Mouse (Mus musculus): ENCODE measurements at regions not wholly inside any gene's neighbourhood (a gene's known extent, or its start where the extent isn't known, plus 50 kb on each side); places are given as distances from the start of the nearest gene placed in this dataset.

DNA sequence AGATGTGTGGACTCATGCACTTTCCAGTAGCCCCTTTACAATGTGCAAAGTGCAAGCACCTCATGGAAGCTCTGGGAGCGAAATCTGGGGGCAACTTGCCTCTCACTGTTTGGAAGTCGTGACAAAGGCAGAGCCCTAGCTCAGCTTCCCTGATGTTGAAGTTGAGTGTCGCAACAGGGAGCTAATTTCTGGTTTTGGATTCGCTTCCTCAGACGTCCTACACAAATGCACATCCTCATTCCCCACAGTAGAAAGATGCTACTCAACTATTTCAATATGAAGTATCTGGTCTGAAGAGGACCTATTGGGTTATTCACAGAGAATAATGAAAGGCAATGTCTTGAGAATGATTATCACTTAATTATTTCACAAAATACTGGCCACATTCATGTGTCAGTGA is 331.3 kb downstream of the Adgrl2 start:
- ATAC-seq (ENCODE audit: insufficient read depth, low read depth) = no peak
- no peak overlapping the region for H3K4me3 ChIP-seq (ENCODE audit: low read depth, low read length)
- WGBS = 90% methylated on average over 5 of the region's 5 CpGs

GRCm38 (mm10) chr3:148658368-148658767 is 332.0 kb downstream of the Adgrl2 start:
- DNase-seq (ENCODE audit: low spot score) = no peak
- no peak for ATAC-seq (ENCODE audit: insufficient read depth, low read depth)
- H3K9ac ChIP-seq (replicated peaks; ENCODE audit: low read depth, low read length) = no peak overlapping the region

More for the DNA sequence above, 331.3 kb downstream of the Adgrl2 start:
- no peaks in the 10 kb centered on the region for H3K4me1 ChIP-seq (ENCODE audit: control insufficient read depth, insufficient read depth)
- no peak for DNase-seq (ENCODE audit: low spot score)
- no peak overlapping the region for H3K4me2 ChIP-seq (ENCODE audit: low read depth, low read length)
- no peaks in the 10 kb centered on the region for H3K36me3 ChIP-seq (replicated peaks; ENCODE audit: control insufficient read depth, insufficient read depth, low read length)
- TF ChIP-seq CTCF (IDR thresholded peaks at IDR 0.05; ENCODE audit: low read depth) = no peak
- TF ChIP-seq EP300 (IDR thresholded peaks at IDR 0.05; ENCODE audit: low read depth) = no peak
- H3K9ac ChIP-seq (replicated peaks; ENCODE audit: low read depth, low read length) = no peak overlapping the region
- H3K27me3 ChIP-seq (ENCODE audit: control insufficient read depth, insufficient read depth, low read length) = no peaks in the 10 kb centered on the region
- H3K27ac ChIP-seq (ENCODE audit: low read depth) = no peak overlapping the region
- no peaks in the 10 kb centered on the region for H3K9me3 ChIP-seq (replicated peaks; ENCODE audit: control insufficient read depth, low read length)

GRCm38 (mm10) chr3:148656187-148656586 is 334.2 kb downstream of the Adgrl2 start:
- Histone ChIP-seq H3K27ac (ENCODE audit: low read depth) (no peak overlapping the region), H3K36me3 (replicated peaks; ENCODE audit: control insufficient read depth, insufficient read depth, low read length) (no peaks in the 10 kb centered on the region), H3K4me2 (ENCODE audit: low read depth, low read length) (no peak overlapping the region), H3K9me3 (replicated peaks; ENCODE audit: control insufficient read depth, low read length) (peaks cover 7% of the 10 kb centered on the region; the same call in 1 of the 2 replicates), H3K9ac (replicated peaks; ENCODE audit: low read depth, low read length) (no peak overlapping the region), H3K4me3 (ENCODE audit: low read depth, low read length) (no peak overlapping the region), H3K27me3 (ENCODE audit: control insufficient read depth, insufficient read depth, low read length) (no peaks in the 10 kb centered on the region), H3K4me1 (ENCODE audit: control insufficient read depth, insufficient read depth) (no peaks in the 10 kb centered on the region)
- 84% methylated on average over 7 of the region's 7 CpGs for WGBS
- TF ChIP-seq CTCF (IDR thresholded peaks at IDR 0.05; ENCODE audit: low read depth) (no peak), EP300 (IDR thresholded peaks at IDR 0.05; ENCODE audit: low read depth) (no peak)
- DNase-seq (ENCODE audit: low spot score) (no peak), ATAC-seq (ENCODE audit: insufficient read depth, low read depth) (no peak)

More at GRCm38 (mm10) chr3:148658368-148658767, 332.0 kb downstream of the Adgrl2 start:
- Histone ChIP-seq H3K27me3 (ENCODE audit: control insufficient read depth, insufficient read depth, low read length) (no peaks in the 10 kb centered on the region), H3K27ac (ENCODE audit: low read depth) (no peak overlapping the region), H3K4me2 (ENCODE audit: low read depth, low read length) (no peak overlapping the region), H3K36me3 (replicated peaks; ENCODE audit: control insufficient read depth, insufficient read depth, low read length) (no peaks in the 10 kb centered on the region), H3K4me1 (ENCODE audit: control insufficient read depth, insufficient read depth) (no peaks in the 10 kb centered on the region), H3K4me3 (ENCODE audit: low read depth, low read length) (no peak overlapping the region), H3K9me3 (replicated peaks; ENCODE audit: control insufficient read depth, low read length) (no peaks in the 10 kb centered on the region)
- 66% methylated on average over 8 of the region's 8 CpGs for WGBS
- no peak for TF ChIP-seq EP300 (IDR thresholded peaks at IDR 0.05; ENCODE audit: low read depth)
- no peak for TF ChIP-seq CTCF (IDR thresholded peaks at IDR 0.05; ENCODE audit: low read depth)

- TF ChIP-seq CTCF (IDR thresholded peaks at IDR 0.05; ENCODE audit: low read depth) (no peak), EP300 (IDR thresholded peaks at IDR 0.05; ENCODE audit: low read depth) (no peak)
- H3K9me3 ChIP-seq (replicated peaks; ENCODE audit: control insufficient read depth, low read length) = peaks cover 7% of the 10 kb centered on the region; the same call in 1 of the 2 replicates
- H3K4me1 ChIP-seq (ENCODE audit: control insufficient read depth, insufficient read depth) = no peaks in the 10 kb centered on the region
- H3K27me3 ChIP-seq (ENCODE audit: control insufficient read depth, insufficient read depth, low read length) = no peaks in the 10 kb centered on the region
- no peak for ATAC-seq (ENCODE audit: insufficient read depth, low read depth)
- H3K36me3 ChIP-seq (replicated peaks; ENCODE audit: control insufficient read depth, insufficient read depth, low read length) = no peaks in the 10 kb centered on the region
- no peak overlapping the region for H3K4me2 ChIP-seq (ENCODE audit: low read depth, low read length)
- no peak overlapping the region for H3K27ac ChIP-seq (ENCODE audit: low read depth)
- no peak overlapping the region for H3K9ac ChIP-seq (replicated peaks; ENCODE audit: low read depth, low read length)
- 74% methylated on average over 8 of the region's 8 CpGs for WGBS
- no peak for DNase-seq (ENCODE audit: low spot score)
- H3K4me3 ChIP-seq (ENCODE audit: low read depth, low read length) = no peak overlapping the region
These were observed 340.1 kb downstream of the Adgrl2 start for GRCm38 (mm10) chr3:148650241-148650640.

DNA sequence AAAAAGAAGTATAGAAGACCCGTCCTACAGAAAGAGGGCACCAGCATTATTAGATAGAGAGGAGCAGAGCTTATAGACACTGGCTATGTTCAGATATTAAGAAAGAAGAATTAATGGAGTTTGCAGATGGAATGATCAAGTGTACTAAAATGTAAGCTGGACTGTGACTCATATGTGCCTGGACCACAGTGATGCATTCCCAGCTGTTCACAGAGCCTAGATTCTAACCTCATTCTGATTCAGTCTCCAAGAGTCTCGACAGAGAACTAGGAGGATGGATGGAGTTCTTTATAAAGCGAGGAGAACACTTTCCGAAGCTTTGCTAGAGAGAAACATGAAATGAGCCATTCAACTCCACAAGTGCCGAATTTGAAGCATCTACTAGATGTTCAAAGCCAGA is 345.4 kb downstream of the Adgrl2 start:
- 82% methylated on average over 5 of the region's 5 CpGs for WGBS
- no peak for ATAC-seq (ENCODE audit: insufficient read depth, low read depth)

DNA sequence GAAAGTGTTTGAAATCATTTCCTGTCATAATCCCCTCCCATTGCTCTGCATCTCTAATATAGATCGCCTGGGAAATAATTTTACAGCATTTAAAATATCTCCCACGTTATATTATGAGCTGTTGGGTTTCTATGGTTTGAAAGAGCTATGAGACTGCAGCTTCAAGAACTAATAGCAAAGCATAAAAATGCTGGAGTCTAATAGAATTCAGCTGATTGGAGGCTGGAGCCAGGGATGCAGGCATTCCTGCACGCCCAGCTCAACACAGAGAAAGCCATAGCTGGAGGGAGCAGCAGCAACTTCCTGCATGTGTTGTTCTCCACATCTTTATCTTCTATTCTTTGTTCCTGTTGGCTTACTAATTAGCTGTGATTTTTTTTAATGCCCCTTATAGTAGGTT is 348.8 kb downstream of the Adgrl2 start:
- 69% methylated on average over 3 of the region's 3 CpGs for WGBS

More for the DNA sequence above, 345.4 kb downstream of the Adgrl2 start:
- no peak overlapping the region for H3K4me2 ChIP-seq (ENCODE audit: low read depth, low read length)
- H3K27ac ChIP-seq (ENCODE audit: low read depth) = no peak overlapping the region
- H3K9me3 ChIP-seq (replicated peaks; ENCODE audit: control insufficient read depth, low read length) = no peaks in the 10 kb centered on the region
- H3K4me3 ChIP-seq (ENCODE audit: low read depth, low read length) = no peak overlapping the region
- no peaks in the 10 kb centered on the region for H3K4me1 ChIP-seq (ENCODE audit: control insufficient read depth, insufficient read depth)
- TF ChIP-seq CTCF (IDR thresholded peaks at IDR 0.05; ENCODE audit: low read depth) (no peak), EP300 (IDR thresholded peaks at IDR 0.05; ENCODE audit: low read depth) (no peak)
- DNase-seq (ENCODE audit: low spot score) = no peak
- no peaks in the 10 kb centered on the region for H3K36me3 ChIP-seq (replicated peaks; ENCODE audit: control insufficient read depth, insufficient read depth, low read length)
- H3K9ac ChIP-seq (replicated peaks; ENCODE audit: low read depth, low read length) = no peak overlapping the region
- no peaks in the 10 kb centered on the region for H3K27me3 ChIP-seq (ENCODE audit: control insufficient read depth, insufficient read depth, low read length)

More for the DNA sequence above, 348.8 kb downstream of the Adgrl2 start:
- Histone ChIP-seq H3K9ac (replicated peaks; ENCODE audit: low read depth, low read length) (no peak overlapping the region), H3K27ac (ENCODE audit: low read depth) (no peak overlapping the region), H3K4me1 (ENCODE audit: control insufficient read depth, insufficient read depth) (no peaks in the 10 kb centered on the region), H3K36me3 (replicated peaks; ENCODE audit: control insufficient read depth, insufficient read depth, low read length) (no peaks in the 10 kb centered on the region), H3K4me2 (ENCODE audit: low read depth, low read length) (no peak overlapping the region), H3K27me3 (ENCODE audit: control insufficient read depth, insufficient read depth, low read length) (no peaks in the 10 kb centered on the region), H3K4me3 (ENCODE audit: low read depth, low read length) (no peak overlapping the region), H3K9me3 (replicated peaks; ENCODE audit: control insufficient read depth, low read length) (no peaks in the 10 kb centered on the region)
- ATAC-seq (ENCODE audit: insufficient read depth, low read depth) (no peak), DNase-seq (ENCODE audit: low spot score) (no peak)
- TF ChIP-seq EP300 (IDR thresholded peaks at IDR 0.05; ENCODE audit: low read depth) = no peak
- TF ChIP-seq CTCF (IDR thresholded peaks at IDR 0.05; ENCODE audit: low read depth) = no peak

All from heart, postnatal 0 days (tissue).